Mouse (Mus musculus): Measurements from ENCODE around the gene Mrpl45. TPM values are rescaled to one million over a fixed set of nuclear protein-coding genes. Genes with fewer than 3 reads are reported as not detected.

The Mrpl45 gene
- polyA plus RNA-seq, 1 experiment from 2014 or later, result 56.5 TPM

- H3K27ac ChIP-seq (ENCODE audit: low read length), result no peak overlapping the region
- 92% methylated on average over 1 of the region's 1 CpGs for WGBS
- no peak overlapping the region for H3K4me3 ChIP-seq (ENCODE audit: low read length)
- ATAC-seq (ENCODE audit: low FRiP score, low TSS enrichment), result no peak
- H3K4me1 ChIP-seq (ENCODE audit: insufficient read depth, low read length), result no peaks in the 10 kb centered on the region
- no peaks in the 10 kb centered on the region for H3K27me3 ChIP-seq (ENCODE audit: insufficient read depth, low read length)
- H3K4me2 ChIP-seq (replicated peaks; ENCODE audit: low read depth, low read length), result no peak overlapping the region
- H3K9ac ChIP-seq (replicated peaks; ENCODE audit: low read length), result no peak overlapping the region
- H3K9me3 ChIP-seq (ENCODE audit: low read length), result no peaks in the 10 kb centered on the region
- H3K36me3 ChIP-seq (ENCODE audit: insufficient read depth, low read length), result no peaks in the 10 kb centered on the region
These were observed 22.8 kb upstream of the Mrpl45 start for GRCm38 (mm10) chr11:97292731-97293130.

- Histone ChIP-seq H3K4me3 (ENCODE audit: low read length) (no peak overlapping the region), H3K27me3 (ENCODE audit: insufficient read depth, low read length) (no peaks in the 10 kb centered on the region), H3K4me1 (ENCODE audit: insufficient read depth, low read length) (no peaks in the 10 kb centered on the region), H3K27ac (ENCODE audit: low read length) (no peak overlapping the region), H3K36me3 (ENCODE audit: insufficient read depth, low read length) (no peaks in the 10 kb centered on the region), H3K9me3 (ENCODE audit: low read length) (no peaks in the 10 kb centered on the region), H3K9ac (replicated peaks; ENCODE audit: low read length) (no peak overlapping the region), H3K4me2 (replicated peaks; ENCODE audit: low read depth, low read length) (no peak overlapping the region)
- ATAC-seq (ENCODE audit: low FRiP score, low TSS enrichment), result no peak
- WGBS, result 93% methylated on average over 3 of the region's 4 CpGs
These were observed 19.0 kb upstream of the Mrpl45 start for GRCm38 (mm10) chr11:97296542-97296941.

DNA sequence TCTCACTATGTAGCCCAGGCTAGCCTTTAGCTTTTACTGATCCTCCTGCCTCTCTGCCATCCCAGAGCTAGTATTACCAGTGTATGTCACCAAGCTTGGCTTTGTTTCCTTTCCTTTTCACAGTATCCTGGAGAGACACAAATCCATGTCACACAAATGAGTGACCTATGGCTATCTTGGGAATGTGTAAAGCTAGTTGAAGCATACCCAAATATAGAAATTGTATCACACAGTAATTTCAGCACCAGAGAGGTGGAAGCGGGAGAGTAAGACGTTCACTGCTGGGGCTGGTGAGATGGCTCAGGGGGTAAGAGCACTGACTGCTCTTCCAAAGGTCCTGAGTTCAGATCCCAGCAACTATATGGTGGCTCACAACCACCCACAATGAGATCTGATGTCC, 15.6 kb upstream of the Mrpl45 start:
- H3K36me3 ChIP-seq (ENCODE audit: insufficient read depth, low read length), result no peaks in the 10 kb centered on the region
- H3K27ac ChIP-seq (ENCODE audit: low read length), result no peak overlapping the region
- no peak overlapping the region for H3K9ac ChIP-seq (replicated peaks; ENCODE audit: low read length)
- H3K4me2 ChIP-seq (replicated peaks; ENCODE audit: low read depth, low read length), result no peak overlapping the region
- H3K4me1 ChIP-seq (ENCODE audit: insufficient read depth, low read length), result peaks cover 4% of the 10 kb centered on the region; the same call in 1 of the 2 replicates
- 93% methylated on average over 2 of the region's 2 CpGs for WGBS
- ATAC-seq (ENCODE audit: low FRiP score, low TSS enrichment), result no peak
- H3K9me3 ChIP-seq (ENCODE audit: low read length), result no peaks in the 10 kb centered on the region
- no peak overlapping the region for H3K4me3 ChIP-seq (ENCODE audit: low read length)
- H3K27me3 ChIP-seq (ENCODE audit: insufficient read depth, low read length), result no peaks in the 10 kb centered on the region

GRCm38 (mm10) chr11:97301406-97301805, 14.1 kb upstream of the Mrpl45 start:
- ATAC-seq (ENCODE audit: low FRiP score, low TSS enrichment), result no peak
- no peaks in the 10 kb centered on the region for H3K36me3 ChIP-seq (ENCODE audit: insufficient read depth, low read length)
- H3K9ac ChIP-seq (replicated peaks; ENCODE audit: low read length), result no peak overlapping the region
- no peak overlapping the region for H3K4me3 ChIP-seq (ENCODE audit: low read length)
- H3K4me2 ChIP-seq (replicated peaks; ENCODE audit: low read depth, low read length), result no peak overlapping the region
- H3K4me1 ChIP-seq (ENCODE audit: insufficient read depth, low read length), result peaks cover 4% of the 10 kb centered on the region; the same call in 1 of the 2 replicates
- 86% methylated on average over 16 of the region's 16 CpGs for WGBS
- no peaks in the 10 kb centered on the region for H3K27me3 ChIP-seq (ENCODE audit: insufficient read depth, low read length)
- H3K9me3 ChIP-seq (ENCODE audit: low read length), result no peaks in the 10 kb centered on the region
- no peak overlapping the region for H3K27ac ChIP-seq (ENCODE audit: low read length)

- ATAC-seq (ENCODE audit: low FRiP score, low TSS enrichment), result no peak
- peak overlapping the region; percentile 18; the same call in 1 of the 2 replicates for H3K27ac ChIP-seq (ENCODE audit: low read length)
- no peaks in the 10 kb centered on the region for H3K9me3 ChIP-seq (ENCODE audit: low read length)
- H3K4me1 ChIP-seq (ENCODE audit: insufficient read depth, low read length), result peaks cover 4% of the 10 kb centered on the region; the same call in 1 of the 2 replicates
- no peaks in the 10 kb centered on the region for H3K36me3 ChIP-seq (ENCODE audit: insufficient read depth, low read length)
- no peak overlapping the region for H3K4me3 ChIP-seq (ENCODE audit: low read length)
- no peak overlapping the region for H3K4me2 ChIP-seq (replicated peaks; ENCODE audit: low read depth, low read length)
- 30% methylated on average over 7 of the region's 7 CpGs for WGBS
- H3K27me3 ChIP-seq (ENCODE audit: insufficient read depth, low read length), result no peaks in the 10 kb centered on the region
- no peak overlapping the region for H3K9ac ChIP-seq (replicated peaks; ENCODE audit: low read length)
These were observed 13.2 kb upstream of the Mrpl45 start for GRCm38 (mm10) chr11:97302231-97302781.

DNA sequence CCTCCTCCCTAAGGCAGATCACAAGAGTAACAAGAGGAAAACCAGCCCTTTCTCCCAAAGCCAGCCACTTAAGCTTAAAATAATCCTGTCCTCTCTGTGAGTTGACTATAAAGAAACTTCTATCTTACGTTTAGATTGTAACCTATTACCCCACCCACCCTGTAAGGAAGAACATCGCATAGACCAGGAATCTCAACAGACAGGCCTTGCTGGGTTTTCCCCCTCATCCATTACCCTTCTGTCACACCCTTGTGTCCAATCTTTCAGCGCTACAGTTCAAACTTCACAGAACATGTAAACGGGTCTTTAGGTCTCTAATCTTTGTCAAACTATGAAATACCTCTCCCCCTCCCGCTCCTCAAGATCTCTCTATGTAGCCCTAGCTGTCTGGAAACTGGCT, 10.9 kb upstream of the Mrpl45 start:
- H3K4me1 ChIP-seq (ENCODE audit: insufficient read depth, low read length), result peaks cover 9% of the 10 kb centered on the region
- no peaks in the 10 kb centered on the region for H3K27me3 ChIP-seq (ENCODE audit: insufficient read depth, low read length)
- no peak overlapping the region for H3K9ac ChIP-seq (replicated peaks; ENCODE audit: low read length)
- H3K36me3 ChIP-seq (ENCODE audit: insufficient read depth, low read length), result no peaks in the 10 kb centered on the region
- no peak overlapping the region for H3K4me3 ChIP-seq (ENCODE audit: low read length)
- no peak for ATAC-seq (ENCODE audit: low FRiP score, low TSS enrichment)
- no peak overlapping the region for H3K4me2 ChIP-seq (replicated peaks; ENCODE audit: low read depth, low read length)
- 60% methylated on average over 5 of the region's 5 CpGs for WGBS
- H3K9me3 ChIP-seq (ENCODE audit: low read length), result no peaks in the 10 kb centered on the region
- no peak overlapping the region for H3K27ac ChIP-seq (ENCODE audit: low read length)

DNA sequence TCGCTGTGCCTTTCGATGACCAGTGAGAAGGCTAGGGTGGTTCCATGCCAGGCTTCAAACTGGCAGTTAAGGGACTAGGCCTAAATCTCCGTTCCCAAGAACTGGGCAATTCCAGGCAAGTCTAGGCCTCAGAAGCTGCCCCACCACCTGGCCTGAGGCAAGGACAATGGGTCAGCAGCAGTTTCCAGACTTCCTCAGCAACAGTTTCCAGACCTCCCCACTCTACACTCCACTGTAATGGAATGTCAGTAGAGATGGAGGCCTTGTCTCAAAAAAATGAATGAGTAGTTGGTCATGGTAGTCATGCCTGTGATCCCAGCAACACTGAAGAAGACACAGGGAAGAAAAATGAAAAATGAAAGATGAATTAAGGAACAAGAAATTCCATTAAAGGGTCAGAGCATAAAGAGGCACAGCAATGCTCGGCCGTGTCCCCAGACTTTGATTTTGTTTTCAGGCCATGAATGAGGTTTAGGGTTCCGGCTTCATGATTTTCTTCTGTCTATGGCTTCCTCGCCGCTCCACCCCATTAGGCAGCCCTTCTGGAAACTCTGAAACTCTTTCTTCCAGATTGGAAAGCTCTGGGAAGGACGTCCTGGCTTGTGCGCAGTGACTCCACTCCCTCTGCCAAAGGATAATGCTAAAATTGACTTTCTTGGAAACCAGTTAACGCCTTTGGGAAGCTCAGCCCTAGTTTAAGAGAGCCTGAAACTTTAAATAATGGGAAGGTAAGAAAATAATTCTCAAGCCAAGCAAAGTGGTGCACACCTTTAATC, 8.0 kb upstream of the Mrpl45 start:
- 93% methylated on average over 11 of the region's 11 CpGs for WGBS
- Histone ChIP-seq H3K9ac (replicated peaks; ENCODE audit: low read length) (no peak overlapping the region), H3K27me3 (ENCODE audit: insufficient read depth, low read length) (no peaks in the 10 kb centered on the region), H3K4me2 (replicated peaks; ENCODE audit: low read depth, low read length) (no peak overlapping the region), H3K9me3 (ENCODE audit: low read length) (no peaks in the 10 kb centered on the region), H3K4me1 (ENCODE audit: insufficient read depth, low read length) (peaks cover 22% of the 10 kb centered on the region), H3K4me3 (ENCODE audit: low read length) (no peak overlapping the region), H3K27ac (ENCODE audit: low read length) (no peak overlapping the region), H3K36me3 (ENCODE audit: insufficient read depth, low read length) (no peaks in the 10 kb centered on the region)
- no peak for ATAC-seq (ENCODE audit: low FRiP score, low TSS enrichment)

GRCm38 (mm10) chr11:97308806-97309450, 6.6 kb upstream of the Mrpl45 start:
- H3K9ac ChIP-seq (replicated peaks; ENCODE audit: low read length), result peak overlapping the region; percentile 48
- no peaks in the 10 kb centered on the region for H3K36me3 ChIP-seq (ENCODE audit: insufficient read depth, low read length)
- H3K4me2 ChIP-seq (replicated peaks; ENCODE audit: low read depth, low read length), result peak overlapping the region; percentile 56
- WGBS, result 42% methylated on average over 3 of the region's 3 CpGs
- peaks cover 22% of the 10 kb centered on the region for H3K4me1 ChIP-seq (ENCODE audit: insufficient read depth, low read length)
- no peak overlapping the region for H3K27ac ChIP-seq (ENCODE audit: low read length)
- H3K9me3 ChIP-seq (ENCODE audit: low read length), result no peaks in the 10 kb centered on the region
- H3K4me3 ChIP-seq (ENCODE audit: low read length), result peak overlapping the region; percentile 38
- ATAC-seq (ENCODE audit: low FRiP score, low TSS enrichment), result no peak
- no peaks in the 10 kb centered on the region for H3K27me3 ChIP-seq (ENCODE audit: insufficient read depth, low read length)

GRCm38 (mm10) chr11:97309451-97309836, 6.1 kb upstream of the Mrpl45 start:
- ATAC-seq (ENCODE audit: low FRiP score, low TSS enrichment), result 0 out of 2 replicates have a peak, but pooled peaks have one; percentile 43
- Histone ChIP-seq H3K27me3 (ENCODE audit: insufficient read depth, low read length) (no peaks in the 10 kb centered on the region), H3K4me1 (ENCODE audit: insufficient read depth, low read length) (peaks cover 22% of the 10 kb centered on the region), H3K36me3 (ENCODE audit: insufficient read depth, low read length) (no peaks in the 10 kb centered on the region), H3K9me3 (ENCODE audit: low read length) (no peaks in the 10 kb centered on the region), H3K27ac (ENCODE audit: low read length) (no peak overlapping the region), H3K4me2 (replicated peaks; ENCODE audit: low read depth, low read length) (peak overlapping the region; percentile 56), H3K4me3 (ENCODE audit: low read length) (peak overlapping the region; percentile 38), H3K9ac (replicated peaks; ENCODE audit: low read length) (peak overlapping the region; percentile 48)
- WGBS, result 4% methylated on average over 9 of the region's 9 CpGs
